Mouse (Mus musculus) T-helper 1 cell (primary cell): ENCODE measurements around the gene Cst3.

Source experiments
- in situ Hi-C: fragments of 300-600 bp; cut with MboI, MseI; formaldehyde crosslinking; loops from one replicate; pipeline ENCODE4 v1.15.1; 2025; ENCODE audit warnings: high pct_unique_total_duplicates

Cst3 gene

DNA sequence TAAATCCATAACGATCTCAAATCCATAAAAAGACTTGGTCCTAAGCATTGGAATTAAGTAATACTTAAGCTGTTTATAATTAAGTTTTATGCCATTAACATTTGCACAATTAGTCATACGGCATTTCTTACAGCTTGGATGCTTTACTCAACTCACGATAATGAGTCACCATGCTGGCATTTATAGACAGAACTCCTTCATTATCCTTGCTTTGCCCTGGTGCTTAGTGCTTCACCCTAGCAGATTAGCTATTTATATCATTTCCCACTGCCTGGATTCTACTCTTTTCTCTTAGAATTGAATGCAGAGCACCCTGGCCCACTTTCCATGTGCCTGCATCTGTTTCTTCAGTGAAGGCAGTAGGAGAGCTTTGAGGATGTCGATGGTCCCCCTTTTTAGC is 18.0 kb downstream of the Cst3 start:
- in situ Hi-C loops, result no loop called here

- in situ Hi-C loops, result no loop called here
Observed at GRCm38 (mm10) chr2:148856630-148857400, 18.7 kb downstream of the Cst3 start.

- in situ Hi-C loops, result loop anchor here (5.0 kb wide), 1 partner anchor 51 kb away; no protein-coding TSS in a partner anchor
Observed at GRCm38 (mm10) chr2:148851116-148851906, 24.2 kb downstream of the Cst3 start.

DNA sequence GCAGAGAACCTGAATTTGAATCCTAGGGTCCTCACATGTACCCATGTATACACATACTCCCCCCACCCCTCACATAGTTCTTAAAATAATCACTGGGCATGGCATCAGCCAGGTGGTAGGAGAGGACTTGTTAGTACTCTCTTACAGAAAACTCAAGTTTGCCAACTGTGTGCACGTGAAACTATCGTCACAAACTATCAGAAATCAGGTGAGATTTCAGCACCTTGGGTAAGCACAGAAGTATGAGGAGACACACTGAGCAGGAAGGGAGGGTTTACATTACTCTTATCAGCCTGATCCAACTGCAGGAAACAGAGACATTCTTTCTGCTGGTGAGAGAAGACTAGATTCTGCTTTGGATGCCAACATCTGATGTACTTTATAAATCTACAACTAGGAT is 36.3 kb downstream of the Cst3 start:
- in situ Hi-C loops, result no loop called here

DNA sequence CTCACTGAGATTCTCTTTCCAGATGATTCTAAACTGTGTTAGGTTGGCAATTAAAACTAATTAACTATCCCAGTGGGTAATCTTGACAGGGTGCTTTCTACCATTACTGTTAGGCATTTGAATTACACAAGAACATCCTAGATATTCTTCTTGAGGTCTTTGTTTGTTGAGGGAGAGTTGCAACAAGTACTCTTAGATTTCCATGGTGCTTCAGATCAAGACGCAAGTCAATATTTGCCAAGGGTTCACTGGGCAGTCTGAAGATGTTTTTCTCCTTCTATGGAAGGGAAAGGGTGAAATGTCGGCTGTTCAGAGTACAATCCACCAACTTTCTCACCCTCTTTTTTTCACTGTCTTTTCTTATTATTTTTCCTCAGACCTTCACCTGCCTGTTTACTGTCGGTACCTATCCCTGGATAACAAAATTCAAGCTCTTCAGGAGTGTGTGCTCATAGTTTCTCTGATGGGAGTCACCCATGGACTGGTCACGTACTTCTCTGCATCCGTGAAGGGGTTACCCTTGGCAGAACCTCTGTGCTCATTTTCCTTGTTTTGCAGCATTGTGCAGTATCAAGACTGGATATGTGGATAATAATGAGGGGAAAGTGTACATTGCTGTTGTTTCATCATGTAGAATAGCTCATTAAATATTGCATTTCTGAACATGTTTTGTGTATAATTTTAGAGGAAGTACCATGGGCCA is 37.3 kb downstream of the Cst3 start:
- in situ Hi-C loops, result no loop called here

DNA sequence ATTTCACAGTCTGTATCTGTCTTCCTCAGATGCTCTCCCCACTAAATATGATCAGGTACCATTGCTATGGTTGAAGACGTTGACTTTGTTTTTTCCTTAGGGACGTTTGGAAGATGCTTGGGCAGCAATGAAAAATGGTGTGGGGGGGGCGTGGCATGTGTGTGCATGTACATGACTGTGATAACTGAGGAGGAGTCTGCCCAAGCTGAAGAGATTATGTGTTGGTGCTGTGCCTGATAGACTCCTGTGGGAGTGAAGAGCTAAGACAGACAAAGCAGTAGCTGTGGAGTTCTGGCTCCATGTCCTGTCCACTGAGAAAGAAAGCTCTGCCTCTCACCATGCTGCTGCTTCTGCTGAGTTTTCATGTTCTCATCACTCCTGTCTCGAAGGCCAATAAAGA is 40.6 kb downstream of the Cst3 start, which contains the start of gene Cst9:
Gene Cst9, plus strand, starts transcription at position 236 of the 400 bp plus-strand sequence.
- in situ Hi-C loops, result no loop called here

DNA sequence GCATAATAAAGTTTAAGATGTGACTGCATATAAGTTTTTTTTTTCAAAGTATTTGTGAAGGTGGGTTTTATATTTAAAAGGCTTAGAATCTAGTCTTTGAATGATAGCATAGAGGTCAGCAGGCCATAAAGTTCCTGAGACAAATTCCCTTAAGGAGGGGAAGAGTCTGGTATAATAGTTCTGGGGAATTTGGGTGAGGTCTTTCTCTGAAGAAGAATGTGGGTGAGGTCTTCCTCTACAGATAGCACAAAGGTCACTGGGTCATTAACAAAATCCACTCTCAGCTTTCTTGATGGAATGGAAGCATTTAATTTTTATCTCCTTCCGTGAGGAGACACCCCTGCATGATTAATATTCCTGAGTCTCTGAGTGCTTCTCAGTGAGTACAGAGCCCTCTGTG is 49.5 kb downstream of the Cst3 start:
- in situ Hi-C loops, result no loop called here
